Mouse (Mus musculus) thymus, adult 2 months (tissue): ENCODE results near the gene Rftn2.

ENCODE experiments used
- CTCF ChIP-seq: fragments of 200-500 bp; IDR thresholded peaks from 2 replicates; pipeline ENCODE4 v1.5.1; 2012; ENCODE audit warnings: mild to moderate bottlenecking, control low read depth, low read length, moderate library complexity, borderline replicate concordance; ENCODE audit not compliant: control insufficient read depth, poor library complexity, insufficient read depth; ENCODE audit errors: extremely low read depth
- POLR2A ChIP-seq: fragments of 200-500 bp; IDR thresholded peaks from 2 replicates; pipeline ENCODE4 v1.6.1; 2012; ENCODE audit warnings: mild to moderate bottlenecking, low read length, control low read depth, moderate library complexity; ENCODE audit not compliant: control insufficient read depth, poor library complexity, insufficient read depth; ENCODE audit errors: extremely low read depth

DNA sequence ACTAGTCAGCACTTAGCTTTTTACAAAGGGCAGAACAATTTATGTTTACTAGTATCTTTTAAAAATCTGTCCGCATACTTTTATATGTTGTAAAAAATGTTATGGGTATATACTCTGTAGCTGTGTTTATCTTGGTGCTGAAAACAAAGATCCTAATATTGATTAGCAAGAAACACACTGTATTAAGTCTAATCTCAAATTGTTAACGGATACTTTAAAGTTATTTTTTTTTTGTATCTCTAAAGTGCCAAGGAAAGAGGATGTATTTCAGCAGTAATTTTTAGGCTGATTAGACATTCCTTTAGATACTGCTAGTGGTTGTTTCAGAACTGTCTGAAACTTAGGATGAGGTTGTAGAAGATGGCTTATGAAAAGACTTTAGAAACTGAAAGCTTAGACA, 19.8 kb upstream of the Rftn2 start:
- TF ChIP-seq POLR2A: no peak
- TF ChIP-seq CTCF: no peak
